Mouse (Mus musculus) v-Abl transformed pro-B cells (cell line): ENCODE results near the gene Mms19.

ENCODE experiments used
- in situ Hi-C, 2 experiments: fragments of 400-800 bp; cut with MboI; formaldehyde crosslinking; loops; one replicate each; pipeline ENCODE4 v1.15.1; 2025; ENCODE audit not compliant: unreplicated experiment in 2 of 2

The Mms19 gene

GRCm38 (mm10) chr19:41905246-41905645, 75.7 kb downstream of the Mms19 start:
- in situ Hi-C loops: no loop called here

DNA sequence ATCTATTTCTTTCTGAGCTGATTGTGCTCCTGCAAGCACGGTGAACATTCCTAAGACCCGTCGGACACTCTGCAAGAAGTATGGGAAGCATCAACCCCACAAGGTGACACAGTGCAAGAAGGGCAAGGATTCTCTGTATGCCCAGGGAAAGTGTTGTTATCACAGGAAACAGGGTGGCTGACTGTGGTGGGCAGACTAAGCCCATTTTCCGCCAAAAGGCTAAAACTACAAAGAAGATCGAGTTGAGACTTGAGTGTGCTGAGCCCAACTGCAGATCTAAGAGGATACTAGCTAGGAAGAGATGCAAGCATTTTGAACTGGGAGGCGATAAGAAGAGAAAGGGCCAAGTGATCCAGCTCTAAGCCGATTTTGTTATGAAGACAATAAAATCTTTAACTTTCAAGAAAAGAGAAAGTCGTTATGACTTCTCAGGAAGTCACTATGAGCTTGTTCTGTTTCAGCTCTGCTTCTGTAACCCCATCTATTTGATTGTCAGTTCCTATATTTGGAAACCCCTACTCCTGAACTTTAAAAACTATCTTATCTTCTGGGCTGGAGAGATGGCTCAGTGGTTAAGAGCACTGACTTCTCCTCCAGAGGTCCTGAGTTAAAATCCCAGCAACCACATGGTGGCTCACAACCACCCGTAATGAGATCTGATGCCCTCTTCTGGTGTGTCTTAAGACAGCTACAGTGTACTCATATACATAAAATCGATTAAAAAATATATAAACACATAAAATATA, 77.9 kb downstream of the Mms19 start:
- in situ Hi-C loops: no loop called here

- in situ Hi-C loops: no loop called here
Observed at GRCm38 (mm10) chr19:41901696-41902095, 79.3 kb downstream of the Mms19 start.

DNA sequence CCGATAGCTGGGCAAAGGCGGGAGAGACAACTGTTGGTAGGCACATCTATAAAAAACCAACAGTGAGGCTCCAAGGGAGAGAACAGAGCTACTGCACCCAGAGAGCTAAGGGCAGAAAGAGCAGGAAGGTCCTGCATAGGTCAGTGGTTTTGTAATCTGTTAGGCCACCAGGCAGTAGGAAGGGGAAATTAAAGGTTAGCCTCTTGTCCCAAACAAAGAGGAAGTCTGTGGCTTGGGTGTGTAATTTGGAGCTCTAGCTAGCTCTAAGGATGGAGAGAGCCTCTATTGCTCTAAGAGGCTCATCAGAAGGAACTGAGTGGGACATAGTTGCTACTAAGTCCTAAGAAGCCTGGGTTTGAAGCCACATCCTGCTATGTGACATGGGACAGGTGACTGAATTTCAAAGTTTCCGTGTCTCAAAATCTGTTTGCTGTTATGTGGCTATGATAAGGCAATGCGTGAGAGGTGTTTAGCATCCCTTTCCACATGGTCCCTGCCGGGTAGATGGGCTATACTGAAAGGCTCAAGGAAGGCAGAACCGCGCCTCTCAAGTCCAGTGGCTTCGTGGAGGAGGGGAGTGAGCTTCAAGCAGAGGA, 80.4 kb downstream of the Mms19 start:
- in situ Hi-C loops: no loop called here

- in situ Hi-C loops: no loop called here
Observed at GRCm38 (mm10) chr19:41898860-41899259, 82.1 kb downstream of the Mms19 start.

GRCm38 (mm10) chr19:41896319-41896711, 84.6 kb downstream of the Mms19 start:
- in situ Hi-C loops: no loop called here

- in situ Hi-C loops: no loop called here
Observed at GRCm38 (mm10) chr19:41895460-41896318, 85.3 kb downstream of the Mms19 start, which contains the start of gene Rrp12. Gene Rrp12, minus strand, starts transcription at chr19:41896173.

DNA sequence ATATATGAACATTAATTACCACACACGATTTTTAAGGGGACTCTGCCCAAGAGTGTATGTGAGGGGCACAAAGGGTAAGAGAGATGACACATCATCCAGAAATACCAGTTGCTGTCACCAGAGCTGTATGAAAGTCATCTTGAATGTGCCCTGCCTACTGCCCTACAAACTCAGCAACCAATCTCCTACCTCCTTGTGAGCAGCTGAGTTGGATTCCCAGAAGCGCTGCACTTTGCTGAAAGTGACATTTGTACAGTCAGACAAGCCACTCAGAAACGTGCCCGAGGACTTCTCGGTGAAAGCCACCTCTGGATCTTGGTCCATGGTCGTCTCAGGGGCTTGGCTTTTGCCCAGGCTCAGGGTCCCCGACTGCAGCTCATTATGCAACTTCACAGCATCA, 86.0 kb downstream of the Mms19 start:
- in situ Hi-C loops: no loop called here
